Mouse (Mus musculus) lung, postnatal 10 days (tissue): ENCODE measurements around the gene Usp6nl.
A peak's percentile ranks its signal among the peaks of the same experiment; 100 is the strongest.

Experiments
- DNase-seq: peaks from one replicate; pipeline ENCODE4 v3.0.0; 2021

Gene Usp6nl

DNA sequence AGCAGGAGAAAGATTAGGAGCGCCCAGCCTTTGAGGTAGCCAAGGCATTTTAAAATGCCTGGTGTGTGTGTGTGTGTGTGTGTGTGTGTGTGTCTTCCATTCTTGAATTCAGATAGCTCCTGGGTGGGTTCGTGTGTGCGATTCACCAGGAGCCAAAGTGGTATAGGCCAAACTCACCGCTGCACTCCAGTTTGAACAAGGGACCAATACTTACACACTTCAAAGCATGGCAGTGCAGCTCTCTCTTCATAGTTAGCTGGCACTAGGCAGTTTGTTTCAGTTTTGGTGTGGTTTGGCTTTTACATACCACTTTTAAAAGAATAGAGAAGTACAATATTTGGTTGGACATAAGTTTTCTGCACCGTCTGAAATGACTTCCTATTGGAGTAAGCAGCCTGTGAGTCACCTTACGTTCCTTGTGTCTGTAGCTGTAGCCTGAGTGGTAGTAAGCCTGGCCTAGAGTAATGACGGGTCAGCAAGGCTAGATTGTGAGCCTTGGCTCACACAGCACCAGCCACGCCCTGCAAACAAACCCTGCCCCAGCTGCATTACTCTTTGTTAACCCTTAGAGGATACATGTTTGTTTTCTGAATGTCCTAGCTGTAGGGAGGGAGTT is 56.2 kb downstream of the Usp6nl start:
- DNase-seq, result no peak

DNA sequence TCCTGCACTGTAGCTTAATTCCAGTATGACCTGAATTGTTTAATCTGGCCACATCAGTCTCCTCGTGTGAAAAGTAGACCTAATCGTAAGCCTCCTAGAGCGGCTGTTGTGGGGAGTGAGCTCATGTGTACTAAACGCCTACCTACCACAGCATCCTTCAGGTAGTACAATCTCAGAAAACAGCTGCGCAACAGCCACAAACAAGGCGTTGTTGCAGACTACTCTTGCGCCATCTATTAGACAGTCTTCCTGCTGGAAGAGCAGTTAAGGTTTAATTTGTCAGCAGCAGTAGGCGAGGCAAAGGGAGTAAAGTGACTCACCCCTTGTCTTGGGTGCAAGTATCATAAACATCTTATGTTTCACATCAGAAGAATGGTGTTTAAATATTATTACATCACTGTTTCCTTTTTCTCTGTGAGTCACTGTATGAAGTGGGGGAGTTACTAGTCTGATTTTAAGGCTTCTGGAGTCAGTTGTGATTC is 57.3 kb downstream of the Usp6nl start:
- DNase-seq, result no peak

DNA sequence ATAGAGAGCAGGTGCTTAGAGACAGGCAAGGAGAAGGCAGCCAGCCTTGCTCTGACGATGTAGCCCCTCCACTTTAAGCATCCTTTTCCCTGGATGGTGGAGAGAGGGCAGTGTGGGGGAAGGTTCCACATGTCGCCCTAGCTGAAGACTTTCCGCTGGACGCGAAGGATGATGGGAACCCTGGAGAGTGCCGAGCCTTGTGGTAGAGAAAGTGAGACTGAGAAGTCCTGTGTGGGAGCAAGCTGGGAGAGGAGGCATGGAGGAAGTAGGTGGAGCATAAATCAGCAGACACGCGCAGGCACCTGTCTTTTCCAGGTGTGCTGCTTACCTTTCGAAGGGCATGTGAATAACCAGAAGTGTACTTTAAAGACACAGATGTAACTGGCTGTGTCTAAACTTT is 57.9 kb downstream of the Usp6nl start:
- DNase-seq, result no peak

DNA sequence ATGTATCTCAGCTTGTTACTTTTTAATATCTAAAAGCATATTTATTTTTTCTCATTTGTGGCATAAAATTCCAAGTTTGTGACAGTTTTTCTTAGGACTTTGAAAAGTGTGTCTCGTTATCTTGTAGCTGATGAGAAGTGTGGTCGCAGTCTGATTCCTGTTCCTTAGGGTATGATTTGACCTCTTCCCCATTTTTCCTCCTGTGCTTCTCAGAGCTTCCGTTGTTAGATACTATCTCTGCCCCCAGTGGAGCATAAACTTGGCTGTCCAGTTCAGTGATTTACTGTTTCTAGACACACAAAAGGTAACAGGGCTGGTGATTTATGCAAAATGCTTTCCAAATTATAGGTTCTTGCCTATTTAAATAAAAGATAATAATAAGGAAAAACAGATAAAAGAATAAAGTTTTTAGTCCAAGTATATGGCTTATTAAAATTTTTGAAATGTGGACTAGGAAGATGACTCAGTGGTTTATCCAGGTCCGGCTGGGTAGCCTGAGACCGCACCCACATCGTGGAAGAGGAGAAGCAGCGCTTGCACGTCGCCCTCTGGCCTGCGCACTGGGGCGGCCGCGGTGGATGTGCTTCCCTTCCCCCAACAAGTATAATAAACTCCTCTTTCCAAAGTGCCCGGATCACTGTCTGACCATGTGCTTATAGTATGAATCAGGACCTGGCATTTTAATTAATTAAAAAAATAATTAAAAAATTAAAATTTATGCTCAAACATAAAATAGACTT is 62.1 kb downstream of the Usp6nl start:
- DNase-seq, result no peak

DNA sequence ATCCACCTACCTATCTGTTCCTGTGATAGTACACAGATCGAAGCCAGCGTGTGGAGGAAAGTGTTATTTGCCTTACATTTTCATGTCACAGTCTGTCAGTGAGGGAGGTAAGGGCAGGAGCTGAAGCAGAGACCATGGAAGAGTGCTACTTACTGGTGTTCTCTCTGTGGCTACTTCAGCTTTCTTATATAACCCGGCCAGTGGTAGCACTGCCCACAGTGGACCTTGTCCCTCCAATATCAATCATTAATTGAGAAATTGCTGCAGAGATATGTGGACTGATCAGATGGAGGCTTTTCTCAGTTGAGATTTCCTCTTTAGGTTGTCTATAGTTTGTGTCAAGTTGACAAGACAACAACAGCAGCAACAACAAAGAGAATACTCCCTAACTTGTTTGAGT is 66.7 kb downstream of the Usp6nl start:
- no peak for DNase-seq

DNA sequence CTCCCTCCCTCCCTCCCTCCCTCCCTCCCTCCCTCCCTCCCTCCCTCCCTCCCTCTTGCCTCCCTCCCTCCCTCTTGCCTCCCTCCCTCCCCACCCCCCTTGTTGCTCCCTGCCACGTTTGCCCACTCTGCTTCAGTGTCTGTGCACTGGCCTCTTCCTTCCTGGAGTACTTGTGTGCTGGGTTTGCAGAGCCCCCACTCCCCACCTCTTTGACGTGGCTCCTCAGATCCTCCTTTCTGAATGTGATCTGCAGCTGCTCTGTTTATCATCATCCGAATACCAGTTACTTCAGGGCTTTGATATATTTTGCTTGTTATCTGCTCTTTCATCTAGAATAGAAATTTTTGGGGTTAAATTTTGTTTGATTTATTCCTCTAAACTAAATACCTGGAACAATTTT is 68.8 kb downstream of the Usp6nl start:
- no peak for DNase-seq

DNA sequence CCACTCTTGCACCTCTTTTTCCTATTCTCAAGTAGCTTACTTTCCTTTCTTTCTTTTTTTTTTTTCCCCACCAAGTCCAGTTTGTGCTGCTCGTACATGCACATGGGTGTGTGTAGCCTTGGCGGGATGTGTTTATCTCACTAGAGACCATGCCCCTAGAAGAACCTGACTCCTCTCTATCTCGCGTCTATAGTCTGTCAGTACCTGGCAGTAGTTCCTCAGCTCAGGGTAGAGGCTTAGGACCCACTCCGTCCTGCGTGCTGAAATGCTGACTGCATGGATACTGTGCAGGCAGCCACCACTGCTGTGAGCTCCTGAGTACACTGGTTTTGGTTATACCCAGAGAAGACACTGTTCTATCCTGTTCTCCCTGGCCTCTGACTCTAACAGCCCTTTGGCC is 69.5 kb downstream of the Usp6nl start:
- no peak for DNase-seq

DNA sequence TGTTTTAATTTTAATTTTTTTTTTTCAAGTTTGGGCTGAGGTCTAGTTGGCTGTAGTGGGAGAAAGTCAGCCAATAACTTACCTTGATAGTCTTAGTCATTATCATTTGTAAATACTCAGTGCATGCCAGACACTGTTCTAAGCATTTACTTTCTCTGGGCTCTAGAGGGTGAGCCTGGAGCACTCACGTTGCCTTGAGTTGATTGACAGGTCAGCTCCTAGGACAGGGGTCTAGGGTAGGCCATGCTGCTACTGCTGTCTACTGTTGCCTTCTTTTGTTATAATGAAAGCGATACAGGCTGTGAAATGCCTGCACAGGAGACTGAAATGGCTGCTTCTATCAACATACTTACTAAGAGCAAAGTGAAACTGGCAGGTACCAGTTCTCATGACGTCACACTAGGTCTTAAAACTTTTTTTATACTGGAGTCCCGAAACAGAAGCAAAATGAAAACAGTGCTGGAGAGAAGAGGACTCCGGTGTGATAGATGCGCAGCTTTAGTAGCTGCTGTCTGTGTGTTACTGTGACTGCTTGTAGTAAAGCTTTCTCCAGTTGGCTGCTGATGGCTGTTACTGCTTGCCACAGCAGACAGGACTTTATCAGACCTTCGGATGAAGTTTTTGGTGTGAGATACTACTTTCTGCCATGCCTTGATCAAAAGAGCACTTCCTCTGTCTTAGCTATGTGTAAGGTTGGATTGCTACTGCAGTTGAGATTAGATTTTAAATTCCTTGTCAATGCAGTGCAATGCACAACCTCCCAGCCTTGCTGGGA is 73.6 kb downstream of the Usp6nl start:
- no peak for DNase-seq

DNA sequence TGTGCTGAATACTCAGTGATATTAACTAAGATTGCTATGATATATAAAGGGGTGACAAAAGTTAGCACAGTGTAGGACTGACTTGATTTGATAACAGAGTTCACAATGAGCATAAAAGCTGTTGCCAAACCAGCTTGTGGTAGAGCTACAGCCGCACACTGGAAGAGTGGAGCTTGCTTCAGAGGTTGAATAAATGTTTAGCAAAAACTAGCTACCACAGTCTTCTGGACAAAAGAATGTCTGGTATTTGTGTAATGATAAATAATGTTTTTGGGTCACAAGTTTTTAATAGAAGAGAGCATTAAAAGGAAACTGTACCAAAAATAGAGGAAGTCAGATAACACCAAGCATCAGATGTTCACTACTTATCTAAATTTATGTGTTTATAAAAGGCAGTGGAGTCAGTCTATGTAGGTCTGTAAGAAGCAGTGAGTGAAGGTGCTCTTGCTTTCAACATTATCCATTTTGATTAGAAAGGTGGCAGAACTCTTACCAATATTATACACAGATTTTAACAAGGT is 74.2 kb downstream of the Usp6nl start:
- no peak for DNase-seq

DNA sequence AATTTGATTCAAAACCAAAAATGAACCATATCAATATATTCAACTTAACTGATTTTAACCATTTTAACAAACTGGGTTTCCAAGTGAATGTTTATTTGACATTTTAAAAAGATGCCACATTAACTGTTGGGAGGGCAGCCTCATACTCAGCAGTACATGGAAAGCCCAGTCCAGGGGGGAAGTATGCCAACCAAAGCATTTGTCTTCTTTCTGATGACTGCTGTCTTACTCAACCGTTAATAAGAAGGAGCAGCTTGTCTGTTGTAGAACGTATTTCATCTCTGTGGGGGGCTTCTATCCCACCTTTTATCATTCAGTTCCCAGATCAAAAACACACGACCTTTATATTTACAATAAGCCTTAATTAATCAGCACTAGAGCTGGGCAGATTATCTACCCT is 74.7 kb downstream of the Usp6nl start:
- no peak for DNase-seq

DNA sequence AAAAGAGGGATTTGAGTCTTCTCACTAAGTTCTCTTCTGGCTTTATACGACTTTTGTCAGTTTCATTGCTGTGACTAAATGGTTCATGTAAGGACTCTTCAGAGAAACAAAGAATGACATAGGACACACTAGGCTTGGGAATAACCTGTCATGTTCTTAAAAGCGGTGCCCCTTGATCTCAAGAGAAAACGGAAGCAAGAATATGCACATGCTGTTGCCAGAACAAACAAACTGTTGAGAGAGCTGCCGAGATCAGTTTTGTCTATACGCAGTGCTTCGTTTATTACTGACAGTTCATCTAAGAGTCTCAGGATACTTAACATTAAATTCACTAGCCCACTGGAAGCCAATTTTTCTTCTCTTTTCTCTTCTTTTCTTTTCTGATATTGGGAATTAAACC is 76.4 kb downstream of the Usp6nl start:
- no peak for DNase-seq

DNA sequence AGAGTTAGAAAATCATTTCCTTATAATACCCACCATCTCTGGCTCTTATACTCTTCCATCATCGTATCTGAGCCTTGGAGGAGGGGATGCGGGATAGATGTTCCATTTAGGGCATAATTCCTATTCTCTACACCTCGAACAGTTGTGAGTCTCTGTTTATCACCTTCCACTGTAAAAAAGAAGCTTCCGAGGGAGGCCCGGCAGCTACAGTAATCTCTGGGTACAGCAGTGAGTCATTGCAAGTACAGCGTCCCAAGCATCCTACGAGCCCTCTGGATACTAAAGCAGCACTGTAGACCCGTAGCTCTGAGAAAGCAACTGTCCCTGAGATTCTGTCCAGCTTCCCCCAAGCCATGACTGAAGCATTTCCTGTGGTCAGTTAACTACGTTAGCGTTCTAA is 78.6 kb downstream of the Usp6nl start:
- no peak for DNase-seq

DNA sequence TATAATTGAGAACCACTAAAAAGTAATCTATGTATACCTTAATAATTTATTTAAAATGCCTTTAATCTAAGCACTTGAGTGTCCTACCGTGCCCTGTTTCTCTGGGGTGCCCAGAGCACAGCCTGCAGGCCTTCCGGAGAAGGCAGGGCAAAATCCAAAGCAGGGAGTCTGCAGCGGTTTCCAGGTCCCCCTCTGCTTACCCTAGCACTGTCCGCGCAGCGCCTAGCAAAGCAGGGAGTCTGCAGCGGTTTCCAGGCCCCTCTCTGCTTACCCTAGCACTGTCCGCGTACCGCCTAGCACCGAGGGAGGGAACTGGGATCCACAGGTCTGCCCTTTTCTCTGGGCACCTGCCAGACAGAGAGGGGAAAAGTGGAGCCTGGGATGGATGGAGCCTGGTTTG is 80.9 kb downstream of the Usp6nl start:
- no peak for DNase-seq

DNA sequence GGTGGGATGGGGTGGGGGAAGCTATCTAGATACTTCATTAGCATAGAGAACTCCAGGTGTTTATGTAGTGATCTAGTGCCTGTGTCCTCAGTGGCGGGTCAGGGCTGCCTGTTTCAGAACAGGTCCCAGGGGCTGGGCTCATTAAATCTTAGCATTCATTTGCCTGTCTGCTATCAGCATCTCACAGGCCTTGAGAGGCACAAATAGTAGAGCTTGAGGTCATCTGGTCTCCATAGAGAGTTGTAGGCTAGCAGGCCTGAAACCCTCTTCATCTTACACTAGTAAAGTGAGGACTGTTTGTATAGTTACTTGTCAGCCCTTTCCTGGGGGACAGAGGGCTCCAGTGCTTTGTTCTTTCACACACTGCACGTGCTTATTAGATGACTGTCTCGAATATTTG is 81.5 kb downstream of the Usp6nl start:
- no peak for DNase-seq

DNA sequence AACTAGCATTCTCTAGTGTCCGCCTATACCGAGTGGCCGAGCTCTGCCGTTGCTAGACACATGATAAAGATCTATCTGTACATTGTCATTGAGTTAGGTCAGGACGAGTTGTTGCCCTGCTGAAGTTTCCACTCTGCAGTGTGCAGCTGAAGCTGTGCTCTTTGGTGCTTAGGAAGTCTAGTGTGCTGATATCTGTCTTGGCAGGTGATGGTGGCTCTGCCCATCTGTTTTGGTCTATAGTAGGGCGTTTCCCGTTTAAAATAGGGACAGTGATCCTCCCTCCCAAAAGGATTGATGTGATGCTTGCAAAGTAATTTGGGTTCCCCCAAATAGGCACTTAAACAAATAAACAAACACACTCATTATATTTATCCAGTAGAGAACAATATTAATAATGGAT is 82.2 kb downstream of the Usp6nl start:
- no peak for DNase-seq

DNA sequence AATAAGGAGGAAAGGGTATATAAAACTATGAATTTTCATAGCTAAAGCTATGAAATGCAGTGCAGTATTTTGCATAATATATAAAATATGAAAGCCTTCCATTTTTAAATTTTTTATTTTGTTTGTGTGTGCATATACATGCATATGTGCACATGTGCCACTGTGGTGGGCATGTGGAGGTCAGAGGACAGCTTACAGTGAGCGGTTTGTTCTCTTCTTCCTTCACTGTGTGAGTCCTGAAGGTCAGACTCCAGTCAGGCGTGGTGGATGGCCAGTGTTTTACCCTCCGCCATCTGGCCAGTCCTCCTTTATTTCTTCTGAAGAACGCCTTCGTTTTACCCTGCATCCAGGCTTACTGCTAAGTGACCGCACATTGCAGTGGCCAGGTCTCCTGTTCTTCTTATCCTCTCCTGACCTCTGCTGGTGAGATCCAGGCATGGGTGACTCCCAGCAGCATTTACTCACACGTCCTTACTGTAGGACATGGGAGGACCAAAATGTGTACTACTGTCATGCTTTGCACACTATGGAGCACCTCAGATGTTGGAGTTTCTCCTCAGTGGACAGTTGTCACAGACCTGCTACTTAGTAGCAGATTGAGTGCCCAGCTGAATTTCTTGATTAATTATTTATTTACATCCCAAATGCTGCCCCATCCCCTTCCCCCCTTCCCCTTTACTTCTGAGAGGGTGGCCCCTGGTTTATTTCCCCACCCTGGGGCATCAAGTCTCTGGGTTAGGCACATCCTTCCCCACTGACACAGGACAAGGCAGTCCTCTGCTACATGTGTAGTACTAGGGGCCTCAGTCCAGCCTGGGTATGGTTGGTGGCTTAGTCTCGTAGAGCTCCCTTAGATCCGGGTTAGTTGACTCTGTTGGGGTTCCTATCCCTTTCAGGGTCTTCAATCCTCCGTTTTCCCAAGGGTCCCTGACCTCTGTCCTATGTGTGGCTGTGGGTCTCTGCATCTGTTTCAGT is 82.9 kb downstream of the Usp6nl start:
- DNase-seq, result peak; percentile 91

DNA sequence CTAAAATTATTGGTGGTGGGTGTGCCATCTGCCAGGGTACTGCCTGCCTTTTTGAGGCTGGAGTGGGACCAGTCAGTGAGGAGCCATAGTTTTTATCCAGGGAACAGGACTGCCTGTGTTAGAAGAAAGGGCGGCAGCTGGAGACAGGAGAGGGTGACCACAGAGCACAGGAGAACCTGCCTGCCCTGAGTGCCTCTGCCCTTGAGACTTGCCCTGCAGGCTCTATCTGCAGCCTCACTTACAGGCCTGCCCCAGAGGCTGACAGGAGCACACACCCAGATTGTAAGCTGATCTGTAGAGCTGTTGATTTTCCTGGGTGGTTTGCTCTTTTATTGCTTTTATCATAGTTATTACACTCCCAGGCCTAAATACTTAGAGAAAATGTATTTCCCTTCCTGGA is 85.2 kb downstream of the Usp6nl start:
- no peak for DNase-seq

DNA sequence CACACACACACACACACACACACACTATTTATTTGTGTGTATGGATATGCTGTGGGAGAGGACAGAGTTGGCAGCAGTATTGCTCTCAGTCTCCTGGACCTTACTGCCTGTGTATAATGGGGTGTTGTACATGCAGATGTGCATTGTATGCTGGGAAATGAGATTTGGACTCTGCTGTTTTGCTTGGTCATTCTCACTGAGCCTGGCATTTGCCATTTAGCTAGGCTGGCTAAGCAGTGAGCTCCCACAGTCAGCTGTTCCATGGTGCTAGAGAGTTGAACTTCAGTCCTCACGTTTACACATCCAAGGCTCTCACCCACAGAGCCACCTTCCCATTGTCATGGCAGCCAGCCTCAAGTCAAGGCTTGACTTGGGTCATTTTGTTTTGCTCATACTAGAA is 90.2 kb downstream of the Usp6nl start:
- no peak for DNase-seq

DNA sequence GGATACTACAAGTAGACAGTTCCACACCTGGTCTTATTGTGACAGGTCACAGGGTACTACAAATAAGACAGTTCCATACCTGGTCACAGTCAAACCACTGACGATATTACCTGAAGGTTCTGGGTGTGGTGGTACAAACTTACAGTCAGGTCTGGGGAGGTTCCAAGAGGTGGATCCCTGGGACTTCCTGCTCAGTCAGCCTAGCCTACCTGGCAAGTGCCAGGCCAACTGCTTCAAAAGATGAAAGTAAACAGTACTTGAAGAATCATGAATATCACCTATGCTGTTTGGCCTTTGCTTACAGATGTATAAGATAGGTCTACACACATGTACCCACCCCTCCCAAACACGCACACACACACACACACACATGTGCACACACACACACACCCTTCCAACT is 91.3 kb downstream of the Usp6nl start:
- no peak for DNase-seq

DNA sequence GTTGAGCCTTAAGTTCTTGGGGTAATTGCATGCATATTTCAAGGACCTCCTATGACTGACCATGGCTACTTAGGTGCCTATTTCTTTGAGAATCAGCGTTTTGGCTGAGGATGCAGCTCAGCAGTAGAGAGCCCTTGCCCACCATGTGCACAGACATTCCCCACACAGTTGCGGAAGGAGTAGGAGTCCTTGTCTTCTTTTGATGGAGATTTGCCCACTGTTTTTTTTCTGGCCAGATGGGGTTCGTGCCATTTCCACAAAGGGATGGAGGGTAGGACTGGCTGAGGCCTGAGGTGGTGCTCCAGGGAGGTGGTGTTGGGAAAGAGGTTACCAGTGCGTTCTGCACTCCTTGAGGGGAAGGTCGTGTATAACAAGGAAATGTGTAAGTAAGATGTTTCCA is 91.9 kb downstream of the Usp6nl start:
- DNase-seq, result no peak

DNA sequence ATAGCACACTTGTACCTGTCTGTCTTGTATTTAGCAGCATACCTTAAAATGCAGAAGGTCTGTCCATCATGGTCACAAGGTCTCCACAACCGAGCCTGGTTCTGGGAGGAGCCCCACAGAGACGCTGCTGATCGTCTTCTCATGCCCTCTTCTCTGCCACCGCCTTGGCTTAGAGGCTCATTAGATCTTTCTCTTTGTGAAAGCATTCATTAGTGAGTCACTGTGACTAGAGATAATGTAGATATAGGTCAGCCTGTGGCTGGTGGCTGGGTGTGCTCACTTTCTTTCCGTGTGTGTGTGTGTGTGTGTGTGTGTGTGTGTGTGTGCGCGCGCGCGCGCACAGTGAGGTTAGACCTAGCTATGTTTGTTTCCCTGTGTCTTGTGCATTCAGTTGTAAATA is 94.7 kb downstream of the Usp6nl start:
- DNase-seq, result no peak

DNA sequence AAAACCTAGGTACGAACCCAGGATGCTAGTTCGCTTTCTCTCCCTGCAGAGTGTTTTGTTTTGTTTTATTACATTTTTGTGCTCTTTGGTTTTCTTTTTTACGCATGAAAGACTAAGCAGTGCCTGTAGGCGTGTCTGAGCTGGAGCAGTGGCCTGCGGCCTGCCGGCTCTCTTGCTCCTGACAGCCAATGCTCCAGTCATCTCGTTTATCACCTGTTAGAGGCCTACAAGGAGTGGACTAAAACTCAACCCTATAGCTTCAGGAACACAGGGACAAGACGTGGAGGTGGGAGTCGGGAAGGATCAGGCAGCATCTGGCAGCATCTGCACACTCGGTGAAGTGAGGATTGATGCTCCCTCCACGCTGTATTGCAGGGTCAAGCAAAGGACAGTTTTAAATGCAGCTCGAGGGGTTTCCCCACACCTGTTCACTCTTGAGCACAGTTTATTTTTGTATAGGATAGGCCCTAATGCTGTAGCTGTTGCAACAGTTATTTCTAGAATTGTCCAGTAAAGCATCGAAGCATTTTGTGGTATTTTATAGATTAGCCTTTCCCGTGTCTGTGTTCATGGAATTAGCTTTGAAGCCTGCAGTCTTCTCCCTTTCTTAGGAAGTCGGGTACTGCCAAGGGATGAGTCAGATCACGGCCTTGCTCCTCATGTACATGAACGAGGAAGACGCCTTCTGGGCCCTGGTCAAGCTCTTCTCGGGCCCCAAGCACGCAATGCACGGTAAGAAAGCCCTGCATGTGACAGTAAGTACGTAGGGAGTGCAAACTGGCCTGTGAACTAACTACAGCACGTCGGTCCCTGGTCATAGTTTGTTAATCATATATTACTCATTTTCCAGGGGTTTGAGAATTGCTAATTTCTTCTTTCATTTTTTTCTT is 101.4 kb downstream of the Usp6nl start:
- no peak for DNase-seq
